9 mouse cellular contexts compared by ENCODE assay signal in genomic region chr14:51929309-51929943, GRCm38 (mm10). TPM values are rescaled to one million over a fixed set of nuclear protein-coding genes. Genes with fewer than 3 reads are reported as not detected.
DNase-seq lines count a peak whose midpoint lies in the region; ATAC-seq lines count a peak whose summit lies in the region.
"Had no signal": no experiment of that assay in that cellular context is flagged by ENCODE, and none has a peak within 500 bp of the region (broad histone marks: within the 10 kb centered on the region; RNA-seq: fewer than 3 reads in every experiment).

No protein-coding gene starts in this region.

- no peaks in the 10 kb centered on the region for H3K36me3 ChIP-seq in heart, embryonic 10.5 days
- no peaks in the 10 kb centered on the region for H3K36me3 ChIP-seq in heart, embryonic 15.5 days

- DNase-seq in heart, adult 11 months: peak; percentile 99
- DNase-seq in heart, embryonic 10.5 days (ENCODE audit: low spot score): no peak
- DNase-seq in fibroblast of lung, adult 2 months (ENCODE audit: low read depth): peak; percentile 76
- peak; percentile 51 to 66 for DNase-seq in layer of hippocampus, postnatal 10 days (ENCODE audit: low spot score in 2 of 2)
- peak; percentile 46 for DNase-seq in ovary, postnatal 36 days (ENCODE audit: low spot score)
- no peak for DNase-seq in thymus, postnatal 25 days
- DNase-seq in cerebellum, adult 8-10 months: no peak

- ATAC-seq in heart, embryonic 15.5 days (replicated peaks; ENCODE audit: insufficient number of reproducible peaks, insufficient read depth, low FRiP score, low read depth): peak; percentile 57

- H3K27ac ChIP-seq in heart, embryonic 10.5 days: no peak overlapping the region
- H3K27ac ChIP-seq in heart, embryonic 15.5 days: peak overlapping the region; percentile 52

- 72% methylated on average over 8 of the region's 8 CpGs for WGBS in heart, embryonic 10.5 days
- WGBS in heart, embryonic 15.5 days: 68% methylated on average over 8 of the region's 8 CpGs

- no peak overlapping the region for H3K9ac ChIP-seq in heart, embryonic 15.5 days

- no peaks in the 10 kb centered on the region for H3K9me3 ChIP-seq in heart, embryonic 10.5 days
- peaks cover 3% of the 10 kb centered on the region; the same call in 1 of the 2 replicates for H3K9me3 ChIP-seq in heart, embryonic 15.5 days (replicated peaks)

- no peaks in the 10 kb centered on the region for H3K27me3 ChIP-seq in heart, embryonic 10.5 days (ENCODE audit: insufficient read depth, poor library complexity, severe bottlenecking)
- H3K27me3 ChIP-seq in heart, embryonic 15.5 days: no peaks in the 10 kb centered on the region

- no peaks in the 10 kb centered on the region for H3K4me1 ChIP-seq in heart, embryonic 10.5 days
- H3K4me1 ChIP-seq in heart, embryonic 15.5 days (replicated peaks): peaks cover 5% of the 10 kb centered on the region; the same call in 1 of the 2 replicates

- H3K4me2 ChIP-seq in heart, embryonic 15.5 days: no peak overlapping the region

- H3K4me3 ChIP-seq in heart, embryonic 10.5 days: no peak overlapping the region
- H3K4me3 ChIP-seq in heart, embryonic 15.5 days: no peak overlapping the region

RNA-seq across cellular contexts. Expression of gene Rnase13, which starts 6.9 kb away (rescaled TPM):
- polyA plus RNA-seq in heart, embryonic 10.5 days (2016; fragmentation: Nextera tagmentation; extraction: Ambion mirVana): not detected in 2 replicates
- polyA plus RNA-seq in heart, embryonic 15.5 days (2015; fragmentation: Nextera tagmentation; extraction: Ambion mirVana): not detected in 2 replicates
- total RNA-seq in layer of hippocampus, postnatal 10 days (2021): not detected
- total RNA-seq: ES-E14 had no signal

RNA-seq across cellular contexts. Expression of gene Tppp2, which starts 11.2 kb away (rescaled TPM):
- not detected in 2 replicates for polyA plus RNA-seq in heart, embryonic 10.5 days (2016; fragmentation: Nextera tagmentation; extraction: Ambion mirVana)
- not detected in 2 replicates for polyA plus RNA-seq in heart, embryonic 15.5 days (2015; fragmentation: Nextera tagmentation; extraction: Ambion mirVana)
- not detected for total RNA-seq in layer of hippocampus, postnatal 10 days (2021)
- total RNA-seq: ES-E14 had no signal

RNA-seq across cellular contexts. Expression of gene Ndrg2, which starts 15.5 kb away (rescaled TPM):
- polyA plus RNA-seq in heart, embryonic 10.5 days (2016; fragmentation: Nextera tagmentation; extraction: Ambion mirVana): 92.7 and 155 TPM in 2 replicates
- polyA plus RNA-seq in heart, embryonic 15.5 days (2015; fragmentation: Nextera tagmentation; extraction: Ambion mirVana): 330 and 367 TPM in 2 replicates
- 100 to 1,000 TPM; 488 to 494 TPM for total RNA-seq in layer of hippocampus, postnatal 10 days (2021)

RNA-seq across cellular contexts. Expression of gene Slc39a2, which starts 36.7 kb away (rescaled TPM):
- polyA plus RNA-seq in heart, embryonic 10.5 days (2016; fragmentation: Nextera tagmentation; extraction: Ambion mirVana): 0.53 and 0.63 TPM in 2 replicates
- polyA plus RNA-seq in heart, embryonic 15.5 days (2015; fragmentation: Nextera tagmentation; extraction: Ambion mirVana): 0.29 and 0.34 TPM in 2 replicates
- 1 to 10 TPM; 4.9 to 5.1 TPM for total RNA-seq in layer of hippocampus, postnatal 10 days (2021)

RNA-seq across cellular contexts. Expression of gene Mettl17, which starts 44.8 kb away (rescaled TPM):
- 40.0 and 45.1 TPM in 2 replicates for polyA plus RNA-seq in heart, embryonic 10.5 days (2016; fragmentation: Nextera tagmentation; extraction: Ambion mirVana)
- polyA plus RNA-seq in heart, embryonic 15.5 days (2015; fragmentation: Nextera tagmentation; extraction: Ambion mirVana): 35.6 and 39.4 TPM in 2 replicates
- 10 to 100 TPM; 29.8 to 44.0 TPM for total RNA-seq in layer of hippocampus, postnatal 10 days (2021)

Comparison
In these comparisons a context has a peak if more than half of its experiments do, and no peak if none do; other contexts are left out.
1. DNase-seq: peak in heart, adult 11 months (single experiment), fibroblast of lung, adult 2 months (single experiment), layer of hippocampus, postnatal 10 days (2 of 2) and ovary, postnatal 36 days (single experiment); none in heart, embryonic 10.5 days (single experiment), thymus, postnatal 25 days (single experiment) and cerebellum, adult 8-10 months (single experiment).